Mouse (Mus musculus) G1E (cell line): ENCODE measurements around the gene Tbc1d2.

Source experiments
- CTCF ChIP-seq: IDR thresholded peaks from 2 replicates; pipeline ENCODE4 v1.5.1; 2012; ENCODE audit warnings: low read depth, low read length, inconsistent platforms, mixed read lengths
- GATA1 ChIP-seq: IDR thresholded peaks from 2 replicates; pipeline ENCODE4 v1.6.1; 2012; ENCODE audit warnings: borderline replicate concordance, low read length, inconsistent platforms, mixed read lengths
- GATA2 ChIP-seq: IDR thresholded peaks from 2 replicates; pipeline ENCODE4 v1.6.1; 2012; ENCODE audit warnings: low read depth, low read length, inconsistent platforms, borderline replicate concordance
- POLR2AphosphoS5 ChIP-seq: IDR thresholded peaks from 2 replicates; pipeline ENCODE4 v1.6.1; 2012; ENCODE audit warnings: low read depth, low read length, inconsistent platforms; ENCODE audit not compliant: insufficient replicate concordance
- TAL1 ChIP-seq: conservative IDR thresholded peaks from 2 replicates; pipeline ENCODE4 v1.6.1; 2012; ENCODE audit warnings: low read depth, low read length, inconsistent platforms, mixed read lengths

GRCm38 (mm10) chr4:46658946-46659345 lies 8.9 kb upstream of the Tbc1d2 start:
- no peak for TF ChIP-seq POLR2AphosphoS5
- TF ChIP-seq CTCF: no peak
- no peak for TF ChIP-seq TAL1
- no peak for TF ChIP-seq GATA1
- TF ChIP-seq GATA2: no peak
